Mouse (Mus musculus) layer of hippocampus, adult 9-11 months (tissue): ENCODE measurements around the gene B4gat1.

ENCODE experiments used
- DNase-seq: peaks from one replicate; pipeline ENCODE4 v3.0.0; 2022

The B4gat1 gene

DNA sequence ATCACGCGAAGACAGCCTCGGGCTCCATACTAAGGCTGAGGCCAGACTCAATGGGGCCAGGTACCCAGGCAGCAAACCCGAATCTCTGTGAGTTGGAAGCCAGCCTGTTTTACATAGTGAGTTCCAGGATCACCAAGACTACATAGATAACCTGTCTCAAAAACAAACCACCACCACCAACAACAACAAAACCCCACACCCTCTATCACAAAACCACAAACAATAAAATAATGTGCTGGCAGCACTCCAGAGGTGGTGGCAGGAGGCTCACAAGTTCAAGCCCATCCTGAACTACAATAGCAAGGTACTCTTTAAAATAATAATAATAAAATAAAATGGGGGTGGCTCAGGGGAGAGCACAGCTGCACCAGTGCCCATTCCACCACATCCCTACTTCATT, 2.0 kb upstream of the B4gat1 start:
- no peak for DNase-seq

DNA sequence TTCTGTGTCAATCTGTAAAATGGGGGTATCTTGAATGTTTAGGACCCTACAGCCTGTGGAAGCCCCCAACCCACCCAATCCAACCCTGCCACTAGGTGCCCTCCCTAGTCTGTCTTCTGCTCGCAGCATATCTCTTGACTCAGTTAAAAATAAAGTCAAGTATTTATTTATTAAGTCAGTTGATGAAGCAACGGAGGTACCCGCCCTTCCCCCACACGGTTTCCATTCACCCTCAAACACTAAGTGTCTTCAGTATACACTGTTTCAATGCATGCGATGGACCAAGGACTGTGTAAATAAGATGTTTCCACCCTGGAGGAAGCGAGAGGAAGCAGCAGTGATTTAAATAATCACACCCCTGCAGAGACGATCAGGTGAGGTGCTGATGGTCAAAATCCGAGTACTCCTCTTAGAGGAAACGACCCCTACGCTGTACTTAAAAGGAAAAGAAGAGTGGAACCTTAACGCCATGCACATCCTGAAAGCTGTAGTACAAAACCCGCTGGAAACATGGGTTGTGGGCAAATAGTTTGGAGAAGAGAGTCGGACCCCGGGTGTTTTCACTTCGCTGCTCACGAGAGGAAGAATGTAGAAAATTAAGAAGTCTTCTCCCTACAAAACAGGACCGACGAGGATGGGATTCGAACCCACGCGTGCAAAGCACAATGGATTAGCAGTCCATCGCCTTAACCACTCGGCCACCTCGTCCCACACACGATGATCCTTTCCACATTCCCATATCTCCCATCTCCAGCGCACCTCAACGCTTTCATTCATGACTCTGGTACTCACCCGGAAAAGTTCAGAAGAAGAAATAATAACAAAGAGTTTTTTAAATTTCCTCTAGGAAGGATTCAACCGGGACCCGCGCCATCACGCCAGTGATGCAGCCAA, 701 bp upstream of the B4gat1 start:
- DNase-seq: peak; percentile 70

DNA sequence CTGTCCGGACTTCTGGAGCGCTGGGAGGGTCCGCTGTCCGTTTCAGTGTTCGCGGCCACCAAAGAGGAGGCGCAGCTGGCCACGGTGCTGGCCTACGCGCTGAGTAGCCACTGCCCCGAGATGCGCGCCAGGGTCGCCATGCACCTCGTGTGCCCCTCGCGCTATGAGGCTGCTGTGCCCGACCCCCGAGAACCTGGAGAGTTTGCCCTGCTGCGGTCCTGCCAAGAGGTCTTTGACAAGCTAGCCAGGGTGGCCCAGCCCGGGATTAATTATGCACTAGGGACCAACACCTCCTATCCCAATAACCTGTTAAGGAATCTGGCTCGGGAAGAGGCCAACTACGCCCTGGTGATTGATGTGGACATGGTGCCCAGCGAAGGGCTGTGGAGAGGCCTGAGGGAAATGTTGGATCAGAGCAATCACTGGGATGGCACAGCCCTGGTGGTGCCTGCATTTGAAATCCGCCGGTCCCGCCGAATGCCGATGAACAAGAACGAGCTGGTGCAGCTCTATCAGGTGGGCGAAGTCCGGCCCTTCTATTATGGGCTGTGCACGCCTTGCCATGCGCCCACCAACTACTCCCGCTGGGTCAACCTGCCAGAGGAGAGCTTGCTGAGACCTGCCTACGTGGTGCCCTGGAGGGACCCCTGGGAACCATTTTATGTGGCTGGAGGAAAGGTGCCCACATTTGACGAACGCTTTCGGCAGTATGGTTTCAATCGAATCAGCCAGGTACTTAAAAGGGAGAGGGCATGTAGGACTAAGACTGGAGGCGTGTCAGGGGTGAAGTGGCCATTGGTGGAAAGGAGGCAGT, 882 bp downstream of the B4gat1 start:
- no peak for DNase-seq

DNA sequence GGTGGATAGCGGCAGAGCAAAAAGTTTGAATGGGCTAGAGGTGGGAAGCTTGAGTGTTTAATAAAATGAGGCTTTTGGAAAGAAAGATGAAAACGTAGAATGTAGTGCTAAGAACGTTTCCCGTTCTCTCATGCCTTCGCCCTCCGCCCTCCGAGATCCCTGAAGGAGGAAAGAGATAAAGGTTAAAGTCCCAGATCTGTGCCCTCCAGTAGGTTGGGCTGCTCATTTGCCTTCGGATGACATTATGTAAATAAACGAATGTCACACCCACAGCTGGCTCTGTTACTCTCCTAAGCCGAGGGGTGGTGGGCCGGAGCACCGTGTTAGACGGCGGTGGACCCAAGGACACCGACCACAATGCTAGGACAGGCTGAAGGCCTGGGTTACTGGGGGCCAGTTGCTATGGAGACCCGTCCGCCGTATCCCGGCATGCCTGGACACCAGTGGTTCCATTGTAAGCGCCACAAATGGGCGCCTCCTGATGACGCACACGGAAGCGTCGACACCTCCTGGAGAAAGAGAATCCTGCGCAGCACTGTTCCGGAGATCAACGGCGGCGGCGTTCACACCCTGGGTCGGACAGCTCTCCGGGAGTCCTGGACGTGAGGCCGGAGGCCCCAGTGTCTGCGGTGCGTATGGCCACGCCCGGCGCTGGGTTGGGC, 2.4 kb downstream of the B4gat1 start, which contains the start of gene Brms1:
Brms1 (plus strand) TSS at position 493 of the 662 bp plus-strand sequence.
- DNase-seq: peak; percentile 95

DNA sequence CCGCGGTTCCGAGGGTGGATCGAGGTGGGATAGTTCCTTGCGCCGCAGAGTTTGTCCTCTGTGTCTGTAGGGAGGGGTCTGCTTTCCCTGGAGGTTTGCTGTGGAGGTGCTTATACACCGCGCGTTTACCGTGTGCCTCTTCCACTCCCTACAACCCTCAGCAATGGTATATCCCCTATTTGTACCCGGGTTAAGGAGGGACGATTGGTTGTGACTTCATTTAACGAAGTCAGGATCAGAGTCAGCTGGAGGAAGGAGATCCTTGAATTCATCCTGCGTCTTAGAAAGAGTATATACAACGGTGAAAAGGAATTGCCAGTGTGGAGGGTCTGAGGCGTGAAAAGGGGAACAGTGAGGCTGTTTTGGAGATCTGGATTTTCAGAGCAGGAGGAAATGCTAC, 3.0 kb downstream of the B4gat1 start:
- DNase-seq: no peak

DNA sequence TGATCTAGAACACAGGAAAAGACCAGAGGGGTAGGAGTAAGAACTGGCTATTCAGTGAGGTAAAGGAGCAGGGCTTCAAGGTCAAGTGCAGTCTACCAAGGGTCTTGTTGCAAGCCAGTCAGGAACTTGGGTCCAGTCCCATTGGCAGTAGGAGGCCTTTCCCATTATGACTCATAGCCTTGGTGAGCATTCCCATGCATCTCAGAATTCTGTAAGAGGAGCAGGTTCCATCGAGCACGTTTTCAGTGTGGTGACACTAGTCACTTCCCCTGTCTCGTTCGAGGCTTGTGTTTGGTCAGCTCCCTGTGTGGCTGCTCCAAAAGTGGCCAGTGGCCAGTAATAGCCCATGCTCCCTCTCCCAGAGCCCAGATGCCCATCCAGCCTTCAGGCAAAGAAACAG, 6.9 kb downstream of the B4gat1 start:
- no peak for DNase-seq

DNA sequence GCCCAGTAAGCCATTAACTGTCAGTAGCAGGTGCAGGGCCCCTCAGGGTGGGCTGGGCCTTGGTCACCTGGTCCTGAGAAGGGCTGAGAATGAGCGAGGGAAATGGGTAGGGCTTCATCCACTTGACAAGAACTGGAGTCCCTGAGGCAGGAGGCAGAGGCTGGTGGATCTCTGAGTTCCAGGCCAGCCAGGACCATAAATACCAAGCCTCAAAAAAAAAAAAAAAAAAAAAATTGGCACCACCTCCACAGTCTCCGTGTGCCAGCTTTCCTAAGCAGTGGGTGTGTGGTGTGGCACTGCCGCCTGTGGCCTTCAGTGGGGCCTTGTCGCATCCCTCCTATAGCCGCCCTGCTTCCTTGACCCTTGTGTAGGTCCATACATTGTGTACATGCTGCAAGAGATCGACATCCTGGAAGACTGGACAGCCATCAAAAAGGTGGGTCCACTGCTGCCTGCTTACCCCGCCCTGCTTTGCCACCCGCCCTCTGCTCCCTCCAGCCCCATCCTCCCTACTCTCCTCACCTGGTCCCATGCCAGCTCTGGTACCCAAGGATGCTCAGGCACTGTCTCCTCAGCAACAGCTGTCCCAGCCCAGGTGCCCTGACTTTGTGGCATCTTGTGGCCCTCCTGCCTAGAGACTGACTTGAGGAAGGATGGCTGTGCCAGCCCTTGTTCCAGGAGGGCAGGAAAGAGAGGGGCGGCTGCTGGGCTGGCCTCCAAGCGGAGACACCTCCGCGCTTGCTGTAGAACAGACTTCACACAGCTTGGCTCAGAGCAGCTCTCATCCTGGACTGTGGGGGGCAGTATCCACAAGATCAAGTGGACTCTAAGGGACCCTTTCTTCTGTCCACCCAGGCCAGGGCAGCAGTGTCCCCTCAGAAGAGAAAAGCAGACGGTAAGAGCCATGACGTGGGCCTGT, 9.8 kb downstream of the B4gat1 start:
- DNase-seq: peak; percentile 82

DNA sequence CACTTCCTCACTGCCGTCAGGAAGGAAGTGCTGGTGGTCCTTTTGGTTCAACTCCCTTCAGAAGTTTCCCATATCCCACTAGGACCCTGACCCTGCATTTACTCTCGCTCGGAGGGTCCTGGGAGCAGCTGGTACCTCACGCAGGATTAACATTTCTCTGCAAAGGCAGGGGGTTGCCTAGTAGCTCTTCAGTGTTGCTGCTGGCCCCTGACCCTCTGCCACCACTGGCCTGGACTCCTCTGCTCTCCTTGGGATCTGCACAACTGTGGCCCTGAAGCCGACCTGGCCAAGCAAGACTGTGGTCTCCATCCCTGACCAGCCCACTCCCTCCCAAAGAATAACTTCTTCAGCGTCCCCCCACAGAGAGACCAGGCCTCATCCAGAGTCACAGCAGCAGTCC, 10.7 kb downstream of the B4gat1 start:
- DNase-seq: no peak

DNA sequence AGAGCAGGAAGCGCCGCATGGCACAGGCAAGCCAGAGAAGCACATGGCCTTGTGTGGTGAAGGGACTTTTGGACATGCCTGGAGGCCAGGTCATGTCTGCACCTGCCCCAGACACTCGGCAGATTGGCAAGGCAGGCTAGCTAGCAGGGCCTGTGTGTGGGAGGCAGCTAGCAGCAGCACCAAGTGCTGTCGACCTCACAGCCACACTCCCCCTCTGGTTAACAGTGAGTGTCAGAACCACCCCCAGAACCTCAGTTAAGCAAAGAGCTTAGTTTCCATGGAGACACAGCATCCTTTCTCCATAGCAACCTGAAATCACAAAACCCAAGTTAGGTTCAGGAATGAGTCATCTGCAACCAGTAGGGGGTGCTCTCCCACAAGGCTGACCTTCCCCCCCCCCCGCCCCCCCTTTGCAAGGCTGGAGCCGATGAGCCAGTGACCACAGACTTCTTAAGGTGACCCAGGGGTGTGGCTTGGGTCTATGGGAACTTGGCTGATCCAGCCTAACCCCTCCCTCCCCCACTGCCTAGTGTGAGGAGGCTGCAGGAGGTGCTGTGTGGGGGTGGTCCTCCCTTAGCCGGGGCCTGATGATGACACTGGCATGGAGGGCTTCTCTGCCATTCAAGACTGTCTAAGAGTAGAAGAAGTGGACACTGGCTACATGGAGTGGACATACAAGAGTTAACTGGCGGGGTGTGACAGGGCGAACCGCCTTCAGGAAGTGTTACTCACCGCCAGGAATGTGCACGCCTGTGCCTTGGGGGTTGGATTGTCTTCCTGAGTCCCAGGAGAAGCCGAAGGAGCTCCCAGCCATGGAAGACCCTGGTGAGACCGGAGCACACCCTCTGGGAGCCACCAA, 11.7 kb downstream of the B4gat1 start, which contains the start of gene Rin1:
Rin1 (plus strand) TSS at position 435 of the 859 bp plus-strand sequence.
- DNase-seq: peak; percentile 91

DNA sequence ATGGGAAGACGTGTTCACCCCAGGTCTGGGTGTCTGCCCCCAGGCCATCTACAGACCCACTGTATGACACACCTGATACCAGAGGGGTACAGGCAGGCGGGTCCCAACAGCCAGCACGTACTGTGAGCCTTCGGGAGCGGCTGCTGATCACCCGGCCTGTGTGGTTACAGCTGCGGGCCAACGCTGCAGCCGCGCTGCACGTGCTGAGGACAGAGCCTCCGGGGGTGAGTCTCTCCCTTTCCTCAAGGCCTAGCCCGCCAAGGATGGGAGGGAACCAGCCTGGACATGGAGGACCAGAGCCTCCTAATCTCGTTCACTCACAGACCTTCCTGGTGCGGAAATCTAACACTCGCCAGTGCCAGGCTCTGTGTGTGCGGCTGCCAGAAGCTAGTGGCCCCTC, 12.4 kb downstream of the B4gat1 start:
- no peak for DNase-seq

DNA sequence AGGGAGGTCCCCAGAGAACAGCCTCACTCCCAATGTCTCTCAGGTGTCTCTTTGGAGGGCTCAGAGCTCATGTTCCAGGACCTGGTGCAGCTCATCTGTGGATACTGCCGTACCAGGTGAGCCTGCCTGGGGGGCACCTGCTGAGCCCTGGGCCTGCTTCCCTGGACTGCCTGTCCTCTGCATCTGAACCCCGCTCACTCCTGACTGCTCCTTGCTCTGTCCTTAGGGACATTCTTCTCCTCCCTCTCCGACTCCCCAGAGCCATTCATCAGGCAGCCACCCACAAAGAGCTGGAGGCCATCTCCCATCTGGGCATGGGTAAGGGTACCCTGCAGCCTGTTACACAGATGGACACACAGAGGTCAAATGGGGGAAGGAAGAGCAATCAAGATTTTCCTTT, 12.9 kb downstream of the B4gat1 start:
- DNase-seq: no peak

DNA sequence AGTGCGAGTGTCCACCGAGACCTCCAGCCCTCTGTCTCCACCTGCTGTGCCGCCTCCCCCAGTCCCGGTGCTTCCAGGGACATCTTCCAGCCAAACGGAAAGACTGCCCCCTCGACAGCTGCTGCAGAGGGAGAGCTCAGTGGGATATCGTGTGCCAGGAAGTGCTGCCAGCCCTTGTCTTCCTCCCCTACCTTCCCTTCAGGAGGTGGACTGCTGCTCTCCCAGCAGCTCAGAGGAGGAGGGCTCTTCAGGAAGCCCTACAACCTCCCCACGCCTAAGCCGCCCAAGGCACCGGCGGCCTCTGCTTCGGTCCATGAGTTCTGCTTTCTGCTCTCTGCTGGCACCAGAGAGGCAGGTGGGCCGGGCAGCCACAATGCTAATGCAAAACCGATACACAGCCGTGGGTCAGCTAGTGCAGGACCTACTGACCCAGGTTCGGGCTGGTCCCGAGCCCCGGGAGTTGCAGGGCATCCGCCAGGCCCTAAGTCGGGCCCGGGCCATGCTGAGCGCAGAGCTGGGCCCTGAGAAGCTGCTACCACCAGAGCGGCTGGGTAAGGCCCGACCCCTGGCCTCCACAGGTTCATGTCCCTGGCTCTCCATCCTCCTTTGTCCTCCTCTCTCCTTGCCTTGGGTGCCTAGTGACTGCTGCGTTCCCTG, 13.7 kb downstream of the B4gat1 start:
- no peak for DNase-seq

DNA sequence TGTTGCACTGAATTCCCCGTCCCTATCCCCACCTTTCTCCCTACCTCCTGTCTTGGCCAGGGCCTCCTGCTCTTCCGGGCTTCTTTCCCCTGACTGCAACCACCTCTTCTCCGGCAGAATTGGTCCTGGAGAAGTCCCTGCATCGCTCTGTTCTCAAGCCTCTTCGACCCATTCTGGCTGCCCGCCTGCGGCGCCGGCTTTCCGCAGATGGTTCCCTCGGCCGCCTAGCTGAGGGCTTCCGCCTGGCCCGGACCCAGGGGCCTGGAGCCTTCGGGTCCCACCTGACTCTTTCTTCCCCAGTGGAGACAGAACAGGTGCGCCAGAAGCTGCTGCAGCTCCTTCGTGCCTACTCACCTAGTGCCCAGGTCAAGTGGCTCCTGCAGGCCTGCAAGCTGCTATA, 14.2 kb downstream of the B4gat1 start:
- no peak for DNase-seq

DNA sequence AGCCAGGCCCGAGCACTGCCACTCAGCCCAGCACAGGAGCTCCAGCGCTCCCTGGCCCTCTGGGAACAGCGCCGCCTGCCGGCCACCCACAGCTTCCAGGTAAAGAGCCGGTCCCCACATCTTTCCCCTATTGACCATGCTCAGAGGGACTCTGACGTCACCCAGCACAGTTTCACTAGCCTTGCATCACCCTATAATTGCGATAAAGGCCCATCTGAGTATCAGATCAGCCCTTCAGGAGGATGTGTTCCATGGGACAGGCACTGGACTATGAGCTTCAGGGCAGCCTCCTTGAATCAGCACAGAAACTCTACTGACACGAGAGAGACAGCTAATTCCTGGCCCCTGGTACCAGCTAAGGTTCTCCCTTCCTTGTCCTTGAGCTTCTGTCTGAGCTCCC, 15.3 kb downstream of the B4gat1 start:
- no peak for DNase-seq

DNA sequence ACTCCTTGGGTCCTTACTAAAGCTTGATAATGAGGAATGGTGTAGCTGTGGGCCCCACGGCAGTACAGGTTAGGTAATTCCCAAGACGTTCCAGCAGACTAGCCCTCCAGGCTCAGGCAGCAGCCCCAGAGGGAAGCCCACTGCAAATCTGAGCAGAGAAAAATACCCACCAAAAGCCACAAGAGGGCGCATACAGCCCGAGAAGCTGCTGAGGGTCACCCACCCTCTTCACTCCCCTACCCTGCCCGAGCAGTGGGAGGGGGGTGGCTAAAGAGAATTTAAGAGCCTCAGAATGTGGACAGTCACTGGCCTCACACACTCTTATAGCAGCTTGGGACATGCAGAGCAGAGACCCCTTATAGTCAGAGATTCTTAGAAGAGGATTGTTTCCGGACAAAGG, 17.6 kb downstream of the B4gat1 start:
- DNase-seq: no peak

DNA sequence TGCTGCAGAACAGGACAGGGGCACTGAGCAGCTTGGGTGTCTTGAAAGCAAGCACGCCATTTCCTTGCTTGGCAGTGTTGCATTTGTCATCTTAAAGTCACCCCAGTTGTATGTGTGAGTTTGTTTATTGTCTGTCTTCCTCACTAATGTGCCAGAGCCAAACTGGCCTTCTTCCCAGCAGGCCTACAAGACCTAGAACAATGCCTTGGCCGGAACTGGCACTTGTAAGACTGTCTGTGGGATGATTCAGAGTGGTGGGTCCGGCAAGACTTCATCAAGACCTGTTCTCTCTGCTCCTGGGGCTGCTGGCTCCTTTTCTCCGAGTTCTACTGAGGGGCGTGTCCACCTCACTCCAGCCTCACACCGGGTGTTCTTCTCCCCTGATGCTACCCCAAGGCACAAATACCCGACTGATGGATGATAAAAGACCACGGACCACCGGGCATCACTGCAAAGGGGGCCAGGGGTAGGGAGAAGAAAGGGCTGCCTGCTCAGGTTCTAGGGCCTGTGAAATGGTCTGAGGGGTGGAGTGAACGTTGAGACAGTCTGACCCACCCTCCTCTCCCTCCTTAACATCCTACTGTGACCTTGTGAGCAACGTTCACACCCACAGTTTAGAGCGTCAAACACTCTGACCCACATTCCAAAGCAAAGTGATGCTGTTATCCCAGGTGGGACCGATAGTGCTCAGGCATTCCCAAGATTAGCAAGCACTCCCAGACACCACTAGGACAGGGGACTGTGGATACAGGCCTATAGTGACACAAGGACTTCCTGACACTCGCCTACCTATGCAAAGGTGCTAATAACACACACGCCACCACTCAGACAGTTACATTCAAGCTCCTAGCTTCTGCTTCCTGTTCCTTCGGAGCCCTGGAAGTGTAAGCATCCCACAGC, 19.5 kb downstream of the B4gat1 start:
- DNase-seq: no peak

DNA sequence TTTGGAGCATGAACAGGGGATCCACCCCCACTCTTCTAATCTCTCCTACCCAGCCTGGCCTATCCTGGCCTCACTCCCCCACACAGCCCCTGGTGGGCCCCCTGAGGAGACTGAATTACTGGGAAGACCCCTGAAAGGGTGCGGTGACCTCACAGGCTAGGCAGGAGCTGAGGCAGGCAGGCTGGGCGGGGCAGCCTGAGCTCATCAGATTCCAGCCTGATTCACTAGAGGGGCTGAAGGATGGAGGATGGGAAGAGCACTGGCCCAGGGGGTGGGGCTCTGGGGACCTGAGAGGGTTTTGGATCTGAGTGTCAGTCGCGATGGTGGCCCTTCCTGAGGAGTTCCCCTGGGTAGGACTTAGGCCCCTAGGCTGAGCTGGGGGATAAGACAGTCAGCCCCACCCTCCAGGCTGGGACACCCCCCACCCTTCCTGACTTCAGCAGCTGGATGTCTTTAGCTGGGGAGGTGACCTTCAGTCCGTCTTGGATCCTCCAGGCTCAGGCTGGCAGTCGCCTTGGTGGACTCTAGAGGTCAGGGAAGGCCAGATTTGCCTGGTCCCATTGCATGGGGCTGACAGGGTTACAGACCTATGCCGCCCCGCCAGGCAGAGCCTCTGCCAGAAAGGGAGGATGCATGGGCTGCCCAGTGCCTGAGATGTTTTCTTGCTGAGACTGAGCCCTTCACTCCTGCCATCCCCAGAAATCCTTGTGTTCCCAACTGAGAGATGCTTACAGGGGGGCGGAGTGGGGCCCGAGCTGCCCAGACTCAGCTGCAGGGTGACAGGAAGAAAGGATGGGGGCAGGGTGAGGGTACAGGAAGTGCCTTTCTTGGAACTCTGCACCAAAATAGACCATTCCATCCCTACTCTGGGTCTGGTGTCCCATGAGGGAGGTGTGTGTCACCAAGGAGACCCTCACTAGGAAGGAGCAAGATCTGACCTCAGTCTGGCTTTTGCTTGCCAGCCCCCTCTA, 20.5 kb downstream of the B4gat1 start:
- no peak for DNase-seq
